Mouse (Mus musculus) limb, embryonic 11.5 days (tissue): Measurements from ENCODE around the gene Gimap8. TPM values are rescaled to one million over a fixed set of nuclear protein-coding genes. Genes with fewer than 3 reads are reported as not detected.

Experiments
- ATAC-seq: fragments of 200-750 bp; cut with Nextera tagmentation; 2 replicates; pipeline ENCODE4 v1.8.0; 2017; ENCODE audit warnings: low read depth; ENCODE audit not compliant: insufficient number of reproducible peaks, low FRiP score, low TSS enrichment
- DNase-seq: peaks from one replicate; pipeline ENCODE4 v3.0.0-alpha.2; 2015; ENCODE audit warnings: low spot score
- H3K27ac ChIP-seq: fragments of 300-500 bp; sonication (generic); replicated peaks from 2 replicates; pipeline ENCODE4 v1.5.1; 2014; ENCODE audit warnings: low read depth, mild to moderate bottlenecking, low read length
- H3K27me3 ChIP-seq: fragments of 300-500 bp; sonication (generic); 2 replicates; pipeline ENCODE4 v1.6.1; 2014; ENCODE audit warnings: mild to moderate bottlenecking, low read length, mixed read lengths; ENCODE audit not compliant: control insufficient read depth, insufficient read depth
- H3K36me3 ChIP-seq: fragments of 300-500 bp; sonication (generic); 2 replicates; pipeline ENCODE4 v1.6.1; 2014; ENCODE audit warnings: mild to moderate bottlenecking, low read length, moderate library complexity, mixed read lengths; ENCODE audit not compliant: control insufficient read depth, insufficient read depth
- H3K4me1 ChIP-seq: fragments of 300-500 bp; sonication (generic); 2 replicates; pipeline ENCODE4 v1.6.1; 2014; ENCODE audit warnings: low read length, mixed read lengths; ENCODE audit not compliant: control insufficient read depth, insufficient read depth
- H3K4me2 ChIP-seq: fragments of 300-500 bp; sonication (generic); 2 replicates; pipeline ENCODE4 v1.6.1; 2014; ENCODE audit warnings: low read depth, mild to moderate bottlenecking, moderate library complexity; ENCODE audit not compliant: severe bottlenecking
- H3K4me3 ChIP-seq: fragments of 300-500 bp; sonication (generic); 2 replicates; pipeline ENCODE4 v1.5.1; 2014; ENCODE audit warnings: low read depth, low read length
- H3K9ac ChIP-seq: fragments of 300-500 bp; sonication (generic); 2 replicates; pipeline ENCODE4 v1.6.1; 2014; ENCODE audit warnings: mild to moderate bottlenecking, low read length
- H3K9me3 ChIP-seq: fragments of 300-500 bp; sonication (generic); 2 replicates; pipeline ENCODE4 v1.6.1; 2016; ENCODE audit warnings: low read length; ENCODE audit not compliant: control insufficient read depth
- WGBS: fragments of 180-500 bp; shearing (Covaris S2); extraction: QIAGEN DNeasy Blood & Tissue Kit; methylation state at CpG from one replicate; pipeline ENCODE4 v1.1.7; 2014; 5-methylcytosine and 5-hydroxymethylcytosine counted together
- polyA plus RNA-seq: library from polyadenylated mRNA; unstranded; fragments of >200 nt; fragmentation: Nextera tagmentation; extraction: Ambion mirVana; gene quantifications from 2 replicates; pipeline ENCODE4 v1.2.1, GENCODE M21; 2014

Gene Gimap8
- polyA plus RNA-seq, 1 experiment from 2014 or later, result 0.48 TPM

GRCm38 (mm10) chr6:48684806-48685205 lies 37.8 kb downstream of the Gimap8 start:
- Histone ChIP-seq H3K4me1 (no peaks in the 10 kb centered on the region), H3K9me3 (no peaks in the 10 kb centered on the region), H3K27ac (no peak overlapping the region), H3K4me2 (no peak overlapping the region), H3K4me3 (no peak overlapping the region), H3K9ac (no peak overlapping the region), H3K36me3 (no peaks in the 10 kb centered on the region), H3K27me3 (no peaks in the 10 kb centered on the region)
- WGBS, result 66% methylated on average over 4 of the region's 4 CpGs
- DNase-seq, result no peak
- no peak for ATAC-seq

- H3K27ac ChIP-seq, result no peak overlapping the region
- no peak overlapping the region for H3K4me2 ChIP-seq
- H3K27me3 ChIP-seq, result no peaks in the 10 kb centered on the region
- H3K9me3 ChIP-seq, result no peaks in the 10 kb centered on the region
- no peak for ATAC-seq
- no peaks in the 10 kb centered on the region for H3K4me1 ChIP-seq
- no peak for DNase-seq
- WGBS, result 89% methylated on average over 2 of the region's 2 CpGs
- H3K4me3 ChIP-seq, result no peak overlapping the region
- H3K9ac ChIP-seq, result no peak overlapping the region
- no peaks in the 10 kb centered on the region for H3K36me3 ChIP-seq
Measured at GRCm38 (mm10) chr6:48685251-48685650, 38.2 kb downstream of the Gimap8 start.

- Histone ChIP-seq H3K4me1 (no peaks in the 10 kb centered on the region), H3K9me3 (no peaks in the 10 kb centered on the region), H3K27ac (no peak overlapping the region), H3K27me3 (no peaks in the 10 kb centered on the region), H3K36me3 (no peaks in the 10 kb centered on the region), H3K4me2 (no peak overlapping the region), H3K4me3 (no peak overlapping the region), H3K9ac (no peak overlapping the region)
- no peak for ATAC-seq
- WGBS, result 84% methylated on average over 7 of the region's 7 CpGs
- no peak for DNase-seq
Measured at GRCm38 (mm10) chr6:48685694-48686665, 38.9 kb downstream of the Gimap8 start.

GRCm38 (mm10) chr6:48687077-48687476 lies 40.0 kb downstream of the Gimap8 start:
- no peak for ATAC-seq

GRCm38 (mm10) chr6:48689320-48689719 lies 42.3 kb downstream of the Gimap8 start:
- H3K4me2 ChIP-seq, result no peak overlapping the region
- ATAC-seq (no peak), DNase-seq (no peak)
- no peak overlapping the region for H3K9ac ChIP-seq
- no peaks in the 10 kb centered on the region for H3K36me3 ChIP-seq
- no peaks in the 10 kb centered on the region for H3K9me3 ChIP-seq
- no peak overlapping the region for H3K4me3 ChIP-seq
- 84% methylated on average over 2 of the region's 2 CpGs for WGBS
- H3K4me1 ChIP-seq, result no peaks in the 10 kb centered on the region
- no peaks in the 10 kb centered on the region for H3K27me3 ChIP-seq
- no peak overlapping the region for H3K27ac ChIP-seq

More at GRCm38 (mm10) chr6:48687077-48687476, 40.0 kb downstream of the Gimap8 start:
- DNase-seq, result no peak
- Histone ChIP-seq H3K27me3 (no peaks in the 10 kb centered on the region), H3K27ac (no peak overlapping the region), H3K9me3 (no peaks in the 10 kb centered on the region), H3K4me3 (no peak overlapping the region), H3K36me3 (no peaks in the 10 kb centered on the region), H3K4me2 (no peak overlapping the region), H3K4me1 (no peaks in the 10 kb centered on the region), H3K9ac (no peak overlapping the region)
- WGBS, result 69% methylated on average over 2 of the region's 2 CpGs

GRCm38 (mm10) chr6:48692962-48693361 lies 45.9 kb downstream of the Gimap8 start:
- no peak for ATAC-seq
- no peaks in the 10 kb centered on the region for H3K4me1 ChIP-seq

GRCm38 (mm10) chr6:48696830-48697554 lies 50.0 kb downstream of the Gimap8 start:
- H3K4me3 ChIP-seq, result no peak overlapping the region
- no peaks in the 10 kb centered on the region for H3K27me3 ChIP-seq
- no peak overlapping the region for H3K9ac ChIP-seq
- H3K4me1 ChIP-seq, result no peaks in the 10 kb centered on the region
- H3K36me3 ChIP-seq, result no peaks in the 10 kb centered on the region
- DNase-seq (no peak), ATAC-seq (no peak)
- H3K4me2 ChIP-seq, result no peak overlapping the region
- 80% methylated on average over 4 of the region's 4 CpGs for WGBS
- H3K9me3 ChIP-seq, result no peaks in the 10 kb centered on the region
- no peak overlapping the region for H3K27ac ChIP-seq

More at GRCm38 (mm10) chr6:48692962-48693361, 45.9 kb downstream of the Gimap8 start:
- no peak overlapping the region for H3K9ac ChIP-seq
- H3K27me3 ChIP-seq, result no peaks in the 10 kb centered on the region
- DNase-seq, result no peak
- H3K4me3 ChIP-seq, result no peak overlapping the region
- no peaks in the 10 kb centered on the region for H3K9me3 ChIP-seq
- H3K4me2 ChIP-seq, result no peak overlapping the region
- no peak overlapping the region for H3K27ac ChIP-seq
- WGBS, result 90% methylated on average over 6 of the region's 6 CpGs
- H3K36me3 ChIP-seq, result no peaks in the 10 kb centered on the region

GRCm38 (mm10) chr6:48697555-48697930 lies 50.5 kb downstream of the Gimap8 start:
- no peaks in the 10 kb centered on the region for H3K9me3 ChIP-seq
- no peak overlapping the region for H3K9ac ChIP-seq
- H3K4me3 ChIP-seq, result no peak overlapping the region
- H3K4me1 ChIP-seq, result no peaks in the 10 kb centered on the region
- WGBS, result 57% methylated on average over 1 of the region's 1 CpGs
- no peaks in the 10 kb centered on the region for H3K36me3 ChIP-seq
- H3K4me2 ChIP-seq, result no peak overlapping the region
- no peak overlapping the region for H3K27ac ChIP-seq
- no peaks in the 10 kb centered on the region for H3K27me3 ChIP-seq
- no peak for DNase-seq
- no peak for ATAC-seq
